Mouse (Mus musculus) intestine, postnatal 0 days (tissue): ENCODE results near the gene Gm3095. TPM values are rescaled to one million over a fixed set of nuclear protein-coding genes. Genes with fewer than 3 reads are reported as not detected.
"Not testable (repeated sequence)": the region's sequence is repeated elsewhere in the genome, so short reads cannot be mapped to it uniquely, and the experiment has no call there.

Source experiments
- ATAC-seq: fragments of 200-750 bp; cut with Nextera tagmentation; 2 replicates; pipeline ENCODE4 v1.8.0; 2017; ENCODE audit warnings: mild to moderate bottlenecking, moderate TSS enrichment, moderate library complexity
- H3K27ac ChIP-seq: fragments of 300-500 bp; sonication (generic); 2 replicates; pipeline ENCODE4 v1.5.1; 2014; ENCODE audit warnings: mild to moderate bottlenecking, low read depth, low read length, moderate library complexity
- H3K27me3 ChIP-seq: fragments of 300-500 bp; sonication (generic); replicated peaks from 2 replicates; pipeline ENCODE4 v1.6.1; 2014; ENCODE audit warnings: low read length, mixed read lengths; ENCODE audit not compliant: control insufficient read depth, insufficient read depth
- H3K36me3 ChIP-seq: fragments of 300-500 bp; sonication (generic); 2 replicates; pipeline ENCODE4 v1.6.1; 2014; ENCODE audit warnings: mild to moderate bottlenecking, moderate library complexity; ENCODE audit not compliant: control insufficient read depth, insufficient read depth
- H3K4me1 ChIP-seq: fragments of 300-500 bp; sonication (generic); replicated peaks from 2 replicates; pipeline ENCODE4 v1.6.1; 2014; ENCODE audit warnings: antibody characterized with exemption, low read length, mixed read lengths; ENCODE audit not compliant: control insufficient read depth, insufficient read depth
- H3K4me2 ChIP-seq: fragments of 300-500 bp; sonication (generic); replicated peaks from 2 replicates; pipeline ENCODE4 v1.6.1; 2014; ENCODE audit warnings: low read depth, mild to moderate bottlenecking, moderate library complexity
- H3K4me3 ChIP-seq: fragments of 300-500 bp; sonication (generic); 2 replicates; pipeline ENCODE4 v1.5.1; 2014; ENCODE audit warnings: low read depth, low read length
- H3K9ac ChIP-seq: fragments of 300-500 bp; sonication (generic); 2 replicates; pipeline ENCODE4 v1.6.1; 2014; ENCODE audit warnings: mild to moderate bottlenecking, low read depth, low read length
- H3K9me3 ChIP-seq: fragments of 300-500 bp; sonication (generic); 2 replicates; pipeline ENCODE4 v1.6.1; 2016; ENCODE audit warnings: mixed run types; ENCODE audit not compliant: control insufficient read depth
- WGBS: fragments of 180-500 bp; shearing (Covaris S2); extraction: QIAGEN DNeasy Blood & Tissue Kit; methylation state at CpG from one replicate; pipeline ENCODE4 v1.1.7; 2014; 5-methylcytosine and 5-hydroxymethylcytosine counted together
- polyA plus RNA-seq: library from polyadenylated mRNA; unstranded; fragments of >200 nt; fragmentation: Nextera tagmentation; extraction: Ambion mirVana; gene quantifications from 2 replicates; pipeline ENCODE4 v1.2.1, GENCODE M21; 2015

Gm3095 gene
- polyA plus RNA-seq = not detected in 2 replicates

GRCm38 (mm10) chr14:3963247-3963646 is at the start of gene Gm3095:
Gene Gm3095 (plus strand): TSS chr14:3963547.
- H3K27ac ChIP-seq, H3K9ac ChIP-seq, H3K4me3 ChIP-seq, H3K9me3 ChIP-seq, H3K27me3 ChIP-seq, ATAC-seq, H3K4me2 ChIP-seq, H3K4me1 ChIP-seq, H3K36me3 ChIP-seq: not testable (repeated sequence)
- WGBS = no CpG with 5 or more reads among the region's 2 CpGs

GRCm38 (mm10) chr14:3931456-3931855 is 31.9 kb upstream of the Gm3095 start, which contains the start of gene Gm3029:
Gene Gm3029 (plus strand): TSS chr14:3931756.
- H3K27ac ChIP-seq, ATAC-seq, H3K9ac ChIP-seq, H3K36me3 ChIP-seq, H3K4me2 ChIP-seq, H3K4me3 ChIP-seq, H3K9me3 ChIP-seq, H3K27me3 ChIP-seq, H3K4me1 ChIP-seq: not testable (repeated sequence)
- WGBS = no CpG with 5 or more reads among the region's 2 CpGs

- 73% methylated on average over 1 of the region's 3 CpGs for WGBS
- H3K4me3 ChIP-seq, H3K27ac ChIP-seq, H3K27me3 ChIP-seq, H3K36me3 ChIP-seq, H3K9ac ChIP-seq, H3K4me2 ChIP-seq, H3K4me1 ChIP-seq, H3K9me3 ChIP-seq, ATAC-seq: not testable (repeated sequence)
Measured at GRCm38 (mm10) chr14:3998094-3998493, 34.7 kb downstream of the Gm3095 start, which contains the start of gene Gm3099. Gene Gm3099 (plus strand): TSS chr14:3998394.

Other genes with a start within 250 kb of the Gm3095 start
- gene Gm3002, start 153.5 kb upstream of the Gm3095 start, polyA plus RNA-seq = not detected in 2 replicates
- 0.12 TPM in 1 of 2 replicates, not detected in the other for gene Gm3033, start 117.3 kb upstream of the Gm3095 start, polyA plus RNA-seq
- gene Gm2916, start 79.4 kb upstream of the Gm3095 start, polyA plus RNA-seq = not detected in 2 replicates
- gene Gm3029, start 31.8 kb upstream of the Gm3095 start, polyA plus RNA-seq = not detected in 2 replicates
- not detected in 2 replicates for gene Gm3099, start 34.8 kb downstream of the Gm3095 start, polyA plus RNA-seq
- gene Gm5796, start 60.4 kb downstream of the Gm3095 start, polyA plus RNA-seq = 0.12 TPM in 1 of 2 replicates, not detected in the other
- gene Gm3115, start 120.6 kb downstream of the Gm3095 start, polyA plus RNA-seq = not detected in 2 replicates
- 0.26 and 0.31 TPM in 2 replicates for gene Gm8108, start 147.0 kb downstream of the Gm3095 start, polyA plus RNA-seq
- not detected in 2 replicates for gene Gm3127, start 201.5 kb downstream of the Gm3095 start, polyA plus RNA-seq
- 0.21 TPM in 1 of 2 replicates, not detected in the other for gene Gm2974, start 219.0 kb downstream of the Gm3095 start, polyA plus RNA-seq